Mouse (Mus musculus) adrenal gland, postnatal 36 days (tissue): ENCODE measurements around the gene Znrf3. TPM values are rescaled to one million over a fixed set of nuclear protein-coding genes. Genes with fewer than 3 reads are reported as not detected.

Source experiments
- DNase-seq, 2 experiments: peaks; one replicate each; pipeline ENCODE4 v3.0.0; 2021; ENCODE audit warnings: mixed read lengths in 1 of 2
- total RNA-seq, 2 experiments: library from RNA; stranded (reverse); gene quantifications; 2 replicates each; pipeline ENCODE4 v1.2.3; 2021

Znrf3 gene
- total RNA-seq, 2 experiments from 2014 or later, result 28.8 to 35.8 TPM

- no peak for DNase-seq
Observed at GRCm38 (mm10) chr11:5271274-5272065, 173.2 kb downstream of the Znrf3 start.

GRCm38 (mm10) chr11:5269846-5270461, 174.7 kb downstream of the Znrf3 start:
- no peak for DNase-seq

- no peak for DNase-seq
Observed at GRCm38 (mm10) chr11:5265764-5266163, 178.9 kb downstream of the Znrf3 start.

GRCm38 (mm10) chr11:5263078-5263730, 181.4 kb downstream of the Znrf3 start:
- DNase-seq, result no peak

- peak; percentile 95 to 97 for DNase-seq
Observed at GRCm38 (mm10) chr11:5261508-5262392, 182.9 kb downstream of the Znrf3 start, which contains the start of gene Kremen1. Gene Kremen1, minus strand, starts transcription at chr11:5261558.

- peak; percentile 52 to 67 for DNase-seq
Observed at GRCm38 (mm10) chr11:5260942-5261459, 183.6 kb downstream of the Znrf3 start.

GRCm38 (mm10) chr11:5259944-5260598, 184.6 kb downstream of the Znrf3 start:
- DNase-seq, result no peak

GRCm38 (mm10) chr11:5258036-5258435, 186.6 kb downstream of the Znrf3 start:
- no peak for DNase-seq

- DNase-seq, result peak in 1 of 2 experiments; percentile 39
Observed at GRCm38 (mm10) chr11:5257151-5257862, 187.3 kb downstream of the Znrf3 start.

- peak in 1 of 2 experiments; percentile 24 for DNase-seq
Observed at GRCm38 (mm10) chr11:5255509-5256014, 189.1 kb downstream of the Znrf3 start.

- no peak for DNase-seq
Observed at GRCm38 (mm10) chr11:5254016-5254415, 190.6 kb downstream of the Znrf3 start.

- no peak for DNase-seq
Observed at GRCm38 (mm10) chr11:5253528-5253927, 191.1 kb downstream of the Znrf3 start.

GRCm38 (mm10) chr11:5252727-5253126, 191.9 kb downstream of the Znrf3 start:
- no peak for DNase-seq

- DNase-seq, result no peak
Observed at GRCm38 (mm10) chr11:5251112-5251511, 193.5 kb downstream of the Znrf3 start.

- DNase-seq, result no peak
Observed at GRCm38 (mm10) chr11:5248200-5248599, 196.4 kb downstream of the Znrf3 start.

- no peak for DNase-seq
Observed at GRCm38 (mm10) chr11:5245431-5245830, 199.2 kb downstream of the Znrf3 start.

GRCm38 (mm10) chr11:5244749-5245130, 199.9 kb downstream of the Znrf3 start:
- no peak for DNase-seq

GRCm38 (mm10) chr11:5243812-5244748, 200.6 kb downstream of the Znrf3 start:
- peak; percentile 63 to 68 for DNase-seq

GRCm38 (mm10) chr11:5243208-5243607, 201.4 kb downstream of the Znrf3 start:
- no peak for DNase-seq
